Mouse (Mus musculus): ENCODE results near the gene Hnrnpd.

The Hnrnpd gene

DNA sequence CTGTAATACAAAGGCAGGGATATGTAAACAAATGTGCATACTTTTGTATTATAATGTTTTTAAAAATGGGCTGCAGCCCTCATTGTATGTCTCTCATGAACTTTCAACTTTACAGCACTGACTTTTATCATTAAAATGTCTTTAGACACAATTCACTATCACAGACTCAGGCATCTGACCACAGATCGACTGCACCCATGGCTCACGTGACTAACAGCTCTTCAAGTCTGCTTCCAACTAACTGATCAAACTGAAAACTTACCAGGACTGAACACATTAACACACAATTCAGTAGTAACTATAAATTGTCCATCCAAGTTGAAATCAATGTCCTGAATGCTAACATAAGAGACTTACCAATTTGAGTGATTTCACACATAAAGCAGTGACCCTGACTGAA, 18.8 kb downstream of the Hnrnpd start:
- no peak for DNase-seq (ENCODE audit: inconsistent age in 2 of 2, low spot score in 1 of 2)

DNA sequence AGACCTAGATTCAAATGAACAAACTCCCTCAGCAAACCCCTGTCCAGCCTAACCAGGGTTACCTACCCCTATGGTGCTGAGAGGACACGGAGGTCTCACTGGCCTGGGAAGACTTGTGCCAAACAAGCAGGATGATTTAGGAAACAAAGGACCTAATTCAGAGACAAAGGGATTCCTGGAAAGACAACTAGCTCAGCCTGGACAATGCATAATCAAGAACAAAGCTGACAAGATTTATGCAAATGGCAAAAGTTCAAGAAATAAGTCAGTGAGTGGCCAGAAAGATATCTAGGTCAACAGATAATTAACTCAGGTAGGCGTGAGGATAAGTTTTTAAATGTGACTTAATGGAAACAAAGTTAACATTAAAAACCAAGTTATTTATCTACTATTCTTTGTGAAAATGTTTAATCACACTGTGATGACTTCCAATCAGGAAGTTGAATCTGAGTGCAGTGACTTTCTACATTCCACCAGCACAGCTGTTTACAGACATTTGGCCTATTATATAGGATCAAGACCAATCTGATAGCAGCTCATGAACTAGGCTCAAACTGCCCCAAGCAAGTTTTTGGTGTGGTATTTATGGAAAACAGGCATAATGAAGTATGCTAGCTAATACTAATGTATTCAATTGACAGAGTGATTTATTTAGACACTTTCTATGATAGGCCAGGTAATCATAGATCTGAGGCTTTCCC, 19.4 kb downstream of the Hnrnpd start:
- DNase-seq (ENCODE audit: inconsistent age in 2 of 2, low spot score in 1 of 2) = peak in 1 of 2 experiments; percentile 64

DNA sequence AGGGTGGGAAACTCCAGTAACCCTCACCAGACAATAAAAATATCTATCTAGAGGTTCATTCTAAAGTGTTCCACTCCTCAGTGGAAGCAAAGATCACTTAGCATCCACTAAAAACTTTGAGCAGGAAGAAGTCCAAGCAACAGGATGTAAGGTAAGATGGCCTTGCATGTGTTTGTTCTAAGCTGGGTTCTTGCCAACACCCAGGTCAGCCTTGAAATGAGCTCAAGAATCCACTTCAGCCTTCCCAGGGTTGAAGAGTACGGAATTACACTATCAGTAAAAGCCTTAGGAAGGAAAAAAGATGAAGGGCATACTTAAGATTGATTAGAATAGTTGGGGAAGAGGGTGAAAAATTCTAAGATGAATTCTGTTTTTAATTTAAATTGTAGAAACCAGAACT, 20.1 kb downstream of the Hnrnpd start:
- DNase-seq (ENCODE audit: inconsistent age in 2 of 2, low spot score in 1 of 2) = peak in 1 of 2 experiments; percentile 68

DNA sequence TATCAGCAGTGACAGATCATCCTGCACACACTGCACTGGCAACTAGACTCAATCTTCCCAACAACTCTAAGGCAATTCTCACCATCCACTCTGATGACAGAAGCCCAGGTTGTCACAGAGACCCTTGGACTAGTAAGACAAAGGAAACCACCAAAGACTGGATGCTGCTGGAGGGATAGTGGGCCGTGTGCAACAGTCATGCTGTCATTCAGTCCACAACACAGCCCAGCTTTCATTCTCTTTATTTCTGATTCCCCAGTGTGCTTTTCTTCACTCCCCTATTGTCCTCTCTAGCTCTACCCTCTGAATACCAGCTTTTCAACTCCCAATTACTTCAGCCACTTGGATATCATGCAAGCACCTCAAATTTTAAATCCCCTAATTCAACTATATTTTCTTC, 24.9 kb downstream of the Hnrnpd start:
- DNase-seq (ENCODE audit: inconsistent age in 2 of 2, low spot score in 1 of 2) = no peak

DNA sequence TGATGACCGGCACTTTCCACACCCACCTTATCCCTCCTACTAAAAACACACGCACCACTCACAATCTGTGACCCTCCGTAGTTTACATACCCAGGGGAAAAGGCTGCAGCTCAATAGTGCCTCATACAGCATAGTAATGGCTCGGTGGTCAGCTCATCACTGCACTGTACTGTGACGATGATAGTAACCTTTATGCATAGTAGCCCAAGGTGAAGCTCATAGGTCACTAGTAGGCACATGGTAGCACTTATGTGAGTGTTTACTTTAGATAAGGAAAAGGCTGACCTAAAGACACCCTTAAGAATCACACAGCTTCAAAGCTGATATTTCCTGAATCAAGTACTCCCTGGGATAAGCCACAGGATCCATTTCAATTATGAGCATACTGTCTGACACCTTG, 26.2 kb downstream of the Hnrnpd start:
- no peak for DNase-seq (ENCODE audit: inconsistent age in 2 of 2, low spot score in 1 of 2)

DNA sequence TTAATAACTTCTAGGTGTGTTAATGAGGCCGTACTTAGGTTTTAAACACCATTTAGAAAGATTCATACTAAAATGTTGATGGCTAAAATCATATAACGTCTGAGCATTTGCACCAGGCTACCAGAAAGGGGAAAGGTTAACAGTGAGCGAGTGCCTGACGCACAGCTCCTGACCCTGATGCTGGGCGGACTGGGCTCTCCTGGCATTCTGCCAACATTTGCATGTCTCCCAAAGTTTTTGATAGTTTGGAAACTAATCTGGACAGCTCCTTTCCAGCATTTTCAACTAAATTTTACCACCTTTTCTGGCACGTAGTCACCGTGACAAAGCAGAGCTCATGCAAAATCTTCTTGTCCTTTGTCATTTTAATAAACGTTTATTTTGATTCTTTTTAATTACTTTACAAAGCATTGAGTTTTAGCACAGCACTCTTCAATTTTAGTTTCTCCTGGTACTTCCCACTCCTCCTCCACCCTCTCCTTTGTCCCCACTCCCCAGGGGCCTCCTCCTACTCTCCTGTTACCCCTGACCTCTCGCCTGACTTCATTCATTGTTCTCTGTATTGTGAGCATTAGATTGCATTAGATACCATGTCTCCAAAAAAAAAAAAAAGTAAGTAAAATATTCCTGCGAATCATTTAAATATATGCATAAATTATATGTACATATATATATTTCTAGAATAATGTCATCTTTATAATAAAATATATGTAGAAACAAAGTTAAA, 36.8 kb downstream of the Hnrnpd start:
- peak; percentile 31 to 76 for DNase-seq (ENCODE audit: inconsistent age in 2 of 2, low spot score in 1 of 2)

DNA sequence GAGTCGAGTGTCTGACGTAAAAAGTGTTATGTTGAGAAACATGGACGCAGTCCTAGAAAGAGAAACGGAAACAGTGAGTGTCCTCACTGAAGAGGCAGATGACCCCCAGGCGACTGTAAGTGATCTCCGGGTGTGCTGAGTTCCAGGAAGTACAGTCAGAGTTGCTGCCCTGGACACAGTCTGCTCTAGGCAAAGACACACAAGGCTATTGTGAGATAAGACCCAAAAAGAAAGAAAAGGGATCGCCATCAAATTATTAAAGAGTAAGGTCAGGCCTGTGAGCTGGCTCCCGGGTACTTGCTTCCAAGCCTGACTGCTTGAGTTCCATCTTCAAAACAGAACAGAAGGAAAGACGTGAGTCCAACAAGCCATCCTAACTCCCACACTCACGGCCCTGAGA, 37.5 kb downstream of the Hnrnpd start:
- DNase-seq (ENCODE audit: inconsistent age in 2 of 2, low spot score in 1 of 2) = peak in 1 of 2 experiments; percentile 52

DNA sequence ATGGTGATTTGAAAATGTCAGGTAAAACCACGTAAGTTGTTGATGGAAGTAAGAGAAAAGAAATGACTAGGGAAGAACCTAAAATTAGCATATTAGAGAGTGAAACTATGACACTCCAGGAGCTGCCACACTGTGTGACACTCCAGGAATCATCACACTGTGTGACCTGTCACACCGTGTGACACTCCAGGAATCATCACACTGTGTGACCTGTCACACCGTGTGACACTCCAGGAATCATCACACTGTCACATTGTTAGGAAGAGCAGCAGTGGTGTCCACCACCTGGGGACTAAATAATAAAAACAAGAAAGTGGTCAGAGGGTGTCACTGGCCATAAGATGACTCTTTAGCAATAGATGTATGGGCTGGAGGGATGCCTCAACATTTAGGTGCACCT, 39.3 kb downstream of the Hnrnpd start:
- DNase-seq (ENCODE audit: inconsistent age in 2 of 2, low spot score in 1 of 2) = no peak

DNA sequence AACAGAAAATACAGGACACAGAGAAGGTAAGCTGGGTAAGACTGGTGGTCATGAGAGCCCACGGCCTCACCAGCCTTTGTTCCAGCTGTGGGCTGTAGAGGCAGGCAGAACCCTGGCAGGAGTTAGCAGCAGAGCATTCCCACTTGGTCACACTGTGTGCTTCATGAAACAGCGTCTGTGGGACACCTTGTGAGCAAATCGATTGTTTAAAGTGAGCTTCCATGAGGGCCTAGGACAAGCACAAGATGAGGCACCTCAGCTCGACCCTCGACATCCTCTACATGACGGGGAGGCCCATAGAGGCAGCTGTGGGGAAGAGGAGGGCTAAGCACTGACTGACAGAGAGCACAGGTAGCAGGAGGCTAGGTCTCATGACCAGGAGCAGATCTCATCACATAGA, 46.8 kb downstream of the Hnrnpd start:
- no peak for DNase-seq (ENCODE audit: inconsistent age in 2 of 2, low spot score in 1 of 2)

DNA sequence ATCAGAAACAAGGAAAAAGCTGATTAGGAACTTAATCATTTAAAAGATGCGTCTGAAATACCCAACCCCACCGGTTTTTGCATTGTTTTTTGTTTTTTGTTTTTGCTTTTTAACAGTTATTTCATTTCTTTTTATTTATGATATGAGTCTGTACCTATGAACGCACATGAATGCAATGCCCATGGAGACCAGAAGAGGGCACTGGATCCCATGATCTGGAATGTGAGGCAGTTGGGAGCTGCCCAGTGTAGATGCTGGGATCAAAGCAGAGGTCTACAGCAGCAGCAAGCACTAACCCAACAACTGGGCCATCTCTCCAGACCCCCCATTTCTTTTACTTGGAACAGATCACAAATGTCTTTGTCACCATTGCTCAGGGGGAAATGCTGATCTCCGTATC, 50.8 kb downstream of the Hnrnpd start:
- DNase-seq (ENCODE audit: inconsistent age in 2 of 2, low spot score in 1 of 2) = peak; percentile 47 to 84

DNA sequence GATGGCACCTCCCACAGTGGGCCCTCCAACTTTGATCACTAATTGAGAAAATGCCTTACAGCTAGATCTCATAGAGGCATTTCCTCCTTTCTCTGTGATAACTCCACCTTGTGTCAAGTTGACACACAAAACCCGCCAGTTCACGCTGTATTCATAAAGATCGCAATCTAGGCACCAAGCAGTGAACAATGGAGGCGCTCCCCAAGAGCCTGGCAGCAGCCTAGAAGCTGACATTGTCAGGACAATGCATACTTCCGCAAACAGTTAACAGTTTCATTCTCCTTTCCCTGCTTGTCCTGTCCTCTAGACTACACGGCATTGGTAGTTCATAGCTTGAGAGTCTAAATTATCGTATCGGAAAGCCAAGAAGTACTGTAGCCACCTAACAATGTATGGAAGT, 56.7 kb downstream of the Hnrnpd start:
- DNase-seq (ENCODE audit: inconsistent age in 2 of 2, low spot score in 1 of 2) = no peak

DNA sequence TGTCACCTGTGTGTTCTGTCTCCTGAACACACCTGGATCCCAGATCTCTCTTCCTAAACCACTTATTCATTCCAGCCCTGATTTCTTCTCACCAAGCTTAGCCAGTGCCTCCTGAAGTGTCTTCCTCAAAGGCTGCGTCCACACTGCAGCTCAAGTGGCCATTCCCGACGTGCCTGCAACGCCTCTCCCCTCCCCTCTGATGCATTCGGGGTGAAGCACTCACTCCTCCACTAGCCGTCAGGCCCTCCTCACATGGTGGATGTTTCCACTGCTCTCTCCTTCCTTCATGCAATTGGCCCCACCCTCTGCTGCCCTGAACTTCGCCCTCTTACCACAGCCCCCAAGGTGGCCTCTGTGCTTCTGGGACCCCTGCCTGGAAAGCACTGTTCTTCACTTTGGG, 63.2 kb downstream of the Hnrnpd start:
- DNase-seq (ENCODE audit: inconsistent age in 2 of 2, low spot score in 1 of 2) = no peak

DNA sequence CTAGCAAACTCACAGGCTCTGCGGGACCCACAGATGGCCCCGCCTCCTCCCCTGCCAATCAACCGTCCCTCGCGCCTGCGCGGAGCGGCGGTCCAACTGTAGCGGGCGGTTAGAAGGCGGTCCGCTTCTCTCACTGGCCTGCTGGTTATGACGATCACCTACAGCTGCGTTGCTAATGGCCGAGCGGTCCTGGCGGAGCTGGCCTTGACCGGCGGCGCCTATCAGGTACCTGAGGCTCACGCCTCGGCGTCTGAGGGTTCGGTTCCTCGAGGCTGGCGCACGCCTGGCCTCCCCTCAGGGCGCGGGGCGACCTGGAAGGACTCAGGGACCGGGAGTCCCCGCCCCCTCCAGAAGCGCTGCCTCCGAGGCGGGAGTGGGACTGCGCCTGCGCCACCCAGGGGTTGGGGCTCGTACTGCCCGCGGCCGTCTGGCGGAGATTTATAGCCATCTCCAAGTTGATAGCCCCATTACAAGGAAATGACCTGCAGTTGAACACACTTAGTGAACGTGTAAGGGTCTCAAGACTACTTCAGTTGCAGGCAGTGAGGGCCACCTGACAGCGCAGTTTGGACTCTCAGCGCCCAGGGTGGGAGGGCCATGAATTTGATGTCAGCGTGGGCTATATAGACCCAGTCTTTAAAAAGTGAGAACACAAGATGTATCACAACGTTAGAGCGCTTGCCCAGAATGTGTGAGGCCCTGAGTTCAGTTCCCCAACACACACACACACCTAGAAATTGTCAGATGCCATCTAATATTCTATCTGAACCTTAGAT, 72.4 kb downstream of the Hnrnpd start, which contains the start of gene Vamp9:
Vamp9 (plus strand) TSS at position 74 of the 776 bp plus-strand sequence.
- peak; percentile 95 to 98 for DNase-seq (ENCODE audit: inconsistent age in 2 of 2, low spot score in 1 of 2)
